Mouse (Mus musculus): ENCODE measurements around the gene Gcnt2. TPM values are rescaled to one million over a fixed set of nuclear protein-coding genes. Genes with fewer than 3 reads are reported as not detected.
A peak's percentile ranks its signal among the peaks of the same experiment; 100 is the strongest.
"Not testable (repeated sequence)": the region's sequence is repeated elsewhere in the genome, so short reads cannot be mapped to it uniquely, and the experiment has no call there.

The Gcnt2 gene
- polyA plus RNA-seq, 1 experiment: 57.5 TPM

- no peaks in the 10 kb centered on the region for H3K4me1 ChIP-seq (ENCODE audit: control insufficient read depth, insufficient read depth, low read length)
- peaks cover 33% of the 10 kb centered on the region for H3K36me3 ChIP-seq (ENCODE audit: control insufficient read depth, insufficient read depth, low read length, poor library complexity, severe bottlenecking)
- H3K27ac ChIP-seq (ENCODE audit: insufficient read depth, low read length): peak overlapping the region; percentile 43; the same call in 1 of the 2 replicates
- H3K27me3 ChIP-seq (ENCODE audit: control insufficient read depth, insufficient read depth, low read length, poor library complexity, severe bottlenecking): no peaks in the 10 kb centered on the region
- no peak overlapping the region; the same call in 1 of the 2 replicates for H3K9ac ChIP-seq (ENCODE audit: low read depth, poor library complexity, severe bottlenecking)
- peak overlapping the region; percentile 17 for H3K4me3 ChIP-seq (ENCODE audit: low read depth, low read length)
- TF ChIP-seq CTCF (IDR thresholded peaks at IDR 0.05; ENCODE audit: low read depth, low read length): no peak
- TF ChIP-seq POLR2A (IDR thresholded peaks at IDR 0.05; ENCODE audit: insufficient read depth, low read length): no peak
- TF ChIP-seq EP300 (IDR thresholded peaks at IDR 0.05; ENCODE audit: insufficient read depth, low read depth, low read length): 0 out of 2 replicates have a peak, but pooled peaks have one; percentile 30
- no peaks in the 10 kb centered on the region for H3K9me3 ChIP-seq (replicated peaks; ENCODE audit: control insufficient read depth, insufficient read depth, low read length, poor library complexity, severe bottlenecking)
These were observed 34.0 kb downstream of the Gcnt2 start for GRCm38 (mm10) chr13:40893573-40893972.

GRCm38 (mm10) chr13:40898049-40898690, 38.6 kb downstream of the Gcnt2 start:
- peak overlapping the region; percentile 50 for H3K4me3 ChIP-seq (ENCODE audit: low read depth, low read length)
- H3K9ac ChIP-seq (ENCODE audit: low read depth, poor library complexity, severe bottlenecking); H3K27me3 ChIP-seq (ENCODE audit: control insufficient read depth, insufficient read depth, low read length, poor library complexity, severe bottlenecking); H3K9me3 ChIP-seq (replicated peaks; ENCODE audit: control insufficient read depth, insufficient read depth, low read length, poor library complexity, severe bottlenecking); H3K4me1 ChIP-seq (ENCODE audit: control insufficient read depth, insufficient read depth, low read length): not testable (repeated sequence)
- peaks cover 38% of the 10 kb centered on the region for H3K36me3 ChIP-seq (ENCODE audit: control insufficient read depth, insufficient read depth, low read length, poor library complexity, severe bottlenecking)
- H3K27ac ChIP-seq (ENCODE audit: insufficient read depth, low read length): peak overlapping the region; percentile 86

- no peak for TF ChIP-seq POLR2A (IDR thresholded peaks at IDR 0.05; ENCODE audit: insufficient read depth, low read length)
- TF ChIP-seq EP300 (IDR thresholded peaks at IDR 0.05; ENCODE audit: insufficient read depth, low read depth, low read length): no peak
- TF ChIP-seq CTCF (IDR thresholded peaks at IDR 0.05; ENCODE audit: low read depth, low read length): no peak
- Histone ChIP-seq H3K4me3 (ENCODE audit: low read depth, low read length) (no peak overlapping the region), H3K9ac (ENCODE audit: low read depth, poor library complexity, severe bottlenecking) (no peak overlapping the region), H3K36me3 (ENCODE audit: control insufficient read depth, insufficient read depth, low read length, poor library complexity, severe bottlenecking) (peaks cover 38% of the 10 kb centered on the region), H3K4me1 (ENCODE audit: control insufficient read depth, insufficient read depth, low read length) (no peaks in the 10 kb centered on the region), H3K27ac (ENCODE audit: insufficient read depth, low read length) (peak overlapping the region; percentile 13; the same call in 1 of the 2 replicates), H3K9me3 (replicated peaks; ENCODE audit: control insufficient read depth, insufficient read depth, low read length, poor library complexity, severe bottlenecking) (no peaks in the 10 kb centered on the region), H3K27me3 (ENCODE audit: control insufficient read depth, insufficient read depth, low read length, poor library complexity, severe bottlenecking) (no peaks in the 10 kb centered on the region)
These were observed 39.1 kb downstream of the Gcnt2 start for GRCm38 (mm10) chr13:40898698-40899097.

GRCm38 (mm10) chr13:40899349-40899993, 39.9 kb downstream of the Gcnt2 start:
- no peaks in the 10 kb centered on the region for H3K27me3 ChIP-seq (ENCODE audit: control insufficient read depth, insufficient read depth, low read length, poor library complexity, severe bottlenecking)
- peaks cover 34% of the 10 kb centered on the region for H3K36me3 ChIP-seq (ENCODE audit: control insufficient read depth, insufficient read depth, low read length, poor library complexity, severe bottlenecking)
- no peaks in the 10 kb centered on the region for H3K4me1 ChIP-seq (ENCODE audit: control insufficient read depth, insufficient read depth, low read length)
- no peak overlapping the region for H3K9ac ChIP-seq (ENCODE audit: low read depth, poor library complexity, severe bottlenecking)
- TF ChIP-seq EP300 (IDR thresholded peaks at IDR 0.05; ENCODE audit: insufficient read depth, low read depth, low read length) (no peak), POLR2A (IDR thresholded peaks at IDR 0.05; ENCODE audit: insufficient read depth, low read length) (no peak), CTCF (IDR thresholded peaks at IDR 0.05; ENCODE audit: low read depth, low read length) (no peak)
- H3K27ac ChIP-seq (ENCODE audit: insufficient read depth, low read length): no peak overlapping the region
- H3K9me3 ChIP-seq (replicated peaks; ENCODE audit: control insufficient read depth, insufficient read depth, low read length, poor library complexity, severe bottlenecking): no peaks in the 10 kb centered on the region
- no peak overlapping the region for H3K4me3 ChIP-seq (ENCODE audit: low read depth, low read length)

GRCm38 (mm10) chr13:40899994-40900970, 40.7 kb downstream of the Gcnt2 start:
- no peaks in the 10 kb centered on the region for H3K4me1 ChIP-seq (ENCODE audit: control insufficient read depth, insufficient read depth, low read length)
- peaks cover 34% of the 10 kb centered on the region for H3K36me3 ChIP-seq (ENCODE audit: control insufficient read depth, insufficient read depth, low read length, poor library complexity, severe bottlenecking)
- no peaks in the 10 kb centered on the region for H3K9me3 ChIP-seq (replicated peaks; ENCODE audit: control insufficient read depth, insufficient read depth, low read length, poor library complexity, severe bottlenecking)
- no peak overlapping the region for H3K9ac ChIP-seq (ENCODE audit: low read depth, poor library complexity, severe bottlenecking)
- TF ChIP-seq CTCF (IDR thresholded peaks at IDR 0.05; ENCODE audit: low read depth, low read length): no peak
- no peak for TF ChIP-seq EP300 (IDR thresholded peaks at IDR 0.05; ENCODE audit: insufficient read depth, low read depth, low read length)
- no peak for TF ChIP-seq POLR2A (IDR thresholded peaks at IDR 0.05; ENCODE audit: insufficient read depth, low read length)
- no peak overlapping the region for H3K27ac ChIP-seq (ENCODE audit: insufficient read depth, low read length)
- H3K27me3 ChIP-seq (ENCODE audit: control insufficient read depth, insufficient read depth, low read length, poor library complexity, severe bottlenecking): no peaks in the 10 kb centered on the region
- no peak overlapping the region for H3K4me3 ChIP-seq (ENCODE audit: low read depth, low read length)

All from ES-Bruce4 (cell line).